11 mouse cellular contexts compared by ENCODE assay signal in genomic region chr10:20486461-20487253, GRCm38 (mm10).
DNase-seq lines count a peak whose midpoint lies in the region; ATAC-seq and TF ChIP-seq lines count a peak whose summit lies in the region.
"Had no signal": no experiment of that assay in that cellular context is flagged by ENCODE, and none has a peak within 500 bp of the region (broad histone marks: within the 10 kb centered on the region; RNA-seq: fewer than 3 reads in every experiment).

No protein-coding gene starts in this region.

- intact Hi-C loops in gastrocnemius, adult 2 months (cut with DNase I): loop anchor here (5.0 kb wide), 1 partner anchor 61 kb away; no protein-coding TSS in a partner anchor
- intact Hi-C loops in left cerebral cortex, postnatal 25 days (cut with DNase I): no loop called here

- peak; percentile 51 for DNase-seq in midbrain, embryonic 11.5 days (ENCODE audit: low spot score, missing footprints)
- DNase-seq in midbrain, embryonic 10.5 days (ENCODE audit: low spot score): no peak
- peak; percentile 73 for DNase-seq in gastrocnemius, adult 2 months
- peak; percentile 86 for DNase-seq in lung, postnatal 36 days
- DNase-seq in left cerebral cortex, postnatal 25 days (ENCODE audit: low spot score in 2 of 2): no peak
- no peak for DNase-seq in thymus, postnatal 25 days

- no peak overlapping the region for H3K4me3 ChIP-seq in midbrain, embryonic 11.5 days (ENCODE audit: low read depth, low read length)
- no peak overlapping the region for H3K4me3 ChIP-seq in midbrain, embryonic 10.5 days
- peak overlapping the region; percentile 45 for H3K4me3 ChIP-seq in gastrocnemius, adult 2 months
- H3K4me3 ChIP-seq in intestine, embryonic 16.5 days (ENCODE audit: low read length): no peak overlapping the region
- no peak overlapping the region for H3K4me3 ChIP-seq in forebrain, embryonic 12.5 days (replicated peaks)
- H3K4me3 ChIP-seq: embryonic facial prominence, embryonic 12.5 days had no signal

- WGBS in midbrain, embryonic 11.5 days: 80% methylated on average over 19 of the region's 19 CpGs
- 84% methylated on average over 19 of the region's 19 CpGs for WGBS in midbrain, embryonic 10.5 days
- WGBS in intestine, embryonic 16.5 days: 43% methylated on average over 19 of the region's 19 CpGs
- 85% methylated on average over 19 of the region's 19 CpGs for WGBS in forebrain, embryonic 12.5 days

- TF ChIP-seq CTCF in gastrocnemius, adult 2 months (IDR thresholded peaks at IDR 0.05): no peak

- H3K36me3 ChIP-seq in midbrain, embryonic 11.5 days (ENCODE audit: control insufficient read depth, insufficient read depth, low read length): no peaks in the 10 kb centered on the region
- H3K36me3 ChIP-seq in midbrain, embryonic 10.5 days: no peaks in the 10 kb centered on the region
- no peaks in the 10 kb centered on the region for H3K36me3 ChIP-seq in intestine, embryonic 16.5 days (ENCODE audit: control insufficient read depth, insufficient read depth, low read length)
- no peaks in the 10 kb centered on the region for H3K36me3 ChIP-seq in forebrain, embryonic 12.5 days (replicated peaks)
- H3K36me3 ChIP-seq: embryonic facial prominence, embryonic 12.5 days; G1E had no signal

- H3K9ac ChIP-seq in midbrain, embryonic 11.5 days (ENCODE audit: low read length): no peak overlapping the region
- no peak overlapping the region for H3K9ac ChIP-seq in intestine, embryonic 16.5 days (ENCODE audit: low read depth, low read length)
- no peak overlapping the region for H3K9ac ChIP-seq in forebrain, embryonic 12.5 days
- H3K9ac ChIP-seq: embryonic facial prominence, embryonic 12.5 days; liver, embryonic 14.5 days had no signal

- no peaks in the 10 kb centered on the region for H3K4me1 ChIP-seq in midbrain, embryonic 11.5 days (ENCODE audit: control insufficient read depth, insufficient read depth, low read length)
- no peaks in the 10 kb centered on the region for H3K4me1 ChIP-seq in midbrain, embryonic 10.5 days
- H3K4me1 ChIP-seq in intestine, embryonic 16.5 days (ENCODE audit: control insufficient read depth, insufficient read depth, low read length): no peaks in the 10 kb centered on the region; the same call in 1 of the 2 replicates
- no peaks in the 10 kb centered on the region for H3K4me1 ChIP-seq in forebrain, embryonic 12.5 days

- no peaks in the 10 kb centered on the region for H3K9me3 ChIP-seq in midbrain, embryonic 11.5 days (ENCODE audit: control insufficient read depth, low read length)
- H3K9me3 ChIP-seq in midbrain, embryonic 10.5 days (replicated peaks): no peaks in the 10 kb centered on the region
- H3K9me3 ChIP-seq in intestine, embryonic 16.5 days (ENCODE audit: control insufficient read depth, low read length): no peaks in the 10 kb centered on the region
- H3K9me3 ChIP-seq in forebrain, embryonic 12.5 days: no peaks in the 10 kb centered on the region
- H3K9me3 ChIP-seq: embryonic facial prominence, embryonic 12.5 days; G1E had no signal

- no peak overlapping the region for H3K27ac ChIP-seq in midbrain, embryonic 11.5 days (ENCODE audit: low read depth, low read length)
- no peak overlapping the region for H3K27ac ChIP-seq in midbrain, embryonic 10.5 days (replicated peaks)
- peak overlapping the region; percentile 81 for H3K27ac ChIP-seq in gastrocnemius, adult 2 months
- H3K27ac ChIP-seq in intestine, embryonic 16.5 days (ENCODE audit: low read length): no peak overlapping the region
- H3K27ac ChIP-seq in forebrain, embryonic 12.5 days: no peak overlapping the region
- H3K27ac ChIP-seq: embryonic facial prominence, embryonic 12.5 days; liver, embryonic 14.5 days had no signal

- ATAC-seq in midbrain, embryonic 11.5 days (ENCODE audit: low FRiP score): no peak
- ATAC-seq in intestine, embryonic 16.5 days: peak; percentile 56
- no peak for ATAC-seq in forebrain, embryonic 12.5 days (ENCODE audit: low FRiP score)

- no peaks in the 10 kb centered on the region for H3K27me3 ChIP-seq in midbrain, embryonic 11.5 days (ENCODE audit: control insufficient read depth, insufficient read depth, low read length)
- no peaks in the 10 kb centered on the region for H3K27me3 ChIP-seq in midbrain, embryonic 10.5 days (ENCODE audit: low read depth, poor library complexity, severe bottlenecking)
- no peaks in the 10 kb centered on the region for H3K27me3 ChIP-seq in intestine, embryonic 16.5 days (replicated peaks; ENCODE audit: control insufficient read depth, insufficient read depth, low read length)
- H3K27me3 ChIP-seq in forebrain, embryonic 12.5 days: no peaks in the 10 kb centered on the region
- H3K27me3 ChIP-seq: embryonic facial prominence, embryonic 12.5 days had no signal

- no peak overlapping the region for H3K4me2 ChIP-seq in midbrain, embryonic 11.5 days
- H3K4me2 ChIP-seq in intestine, embryonic 16.5 days (ENCODE audit: low read depth, low read length): no peak overlapping the region
- H3K4me2 ChIP-seq in forebrain, embryonic 12.5 days: no peak overlapping the region
- H3K4me2 ChIP-seq: embryonic facial prominence, embryonic 12.5 days had no signal

Comparison
In these comparisons a context has a peak if more than half of its experiments do, and no peak if none do; other contexts are left out.
1. DNase-seq: peak in midbrain, embryonic 11.5 days (single experiment), gastrocnemius, adult 2 months (single experiment) and lung, postnatal 36 days (single experiment); none in midbrain, embryonic 10.5 days (single experiment), left cerebral cortex, postnatal 25 days (0 of 2) and thymus, postnatal 25 days (single experiment).